Mouse (Mus musculus) Muller cell, postnatal 12 days (primary cell): ENCODE measurements around the gene Bag3.

Experiments
- DNase-seq: peaks from one replicate; pipeline ENCODE4 v3.0.0-alpha.2; 2015; ENCODE audit errors: inconsistent ontology term

The Bag3 gene

GRCm38 (mm10) chr7:128523349-128523961, at the start of gene Bag3:
Gene Bag3 (plus strand): TSS chr7:128523616.
- DNase-seq: peak; percentile 97

DNA sequence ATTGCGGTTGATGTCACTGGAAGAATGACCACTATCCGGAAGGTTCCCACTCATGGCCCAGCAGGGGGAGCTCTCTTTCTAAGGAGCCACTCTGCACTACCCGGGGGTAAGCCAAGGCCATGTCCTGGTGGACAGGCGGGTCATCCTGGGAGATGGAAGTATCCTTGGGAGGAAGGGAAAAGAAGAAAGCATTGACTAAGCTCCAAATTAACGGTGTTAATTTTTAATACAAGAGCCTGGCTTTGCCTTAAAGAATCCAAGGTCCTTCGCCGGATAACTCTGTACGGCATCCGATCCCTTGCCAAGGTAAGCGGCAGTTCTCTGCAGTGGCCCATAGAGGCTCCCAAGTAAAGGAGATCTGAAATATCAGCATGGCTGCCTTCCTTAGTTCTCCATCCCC, 49.1 kb upstream of the Bag3 start:
- peak; percentile 82 for DNase-seq

DNA sequence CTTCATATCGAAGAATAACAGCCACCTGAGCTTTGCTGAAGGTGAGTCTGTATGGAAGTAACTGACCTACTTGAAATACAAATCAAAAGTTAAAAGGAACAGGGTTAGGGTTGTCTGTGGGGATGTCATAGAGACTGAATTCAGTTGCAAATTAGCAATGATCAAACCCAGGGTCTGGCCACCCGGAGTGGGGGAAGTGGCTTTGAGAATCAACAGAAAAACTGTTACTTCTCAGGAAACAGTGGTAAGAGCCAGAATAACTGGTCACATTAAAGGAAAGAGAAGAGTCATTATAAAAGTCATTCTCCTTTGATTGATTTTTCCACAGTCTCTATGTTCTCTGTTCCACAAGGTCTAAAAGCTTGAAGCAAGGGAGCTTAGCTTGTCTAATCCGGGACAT, 34.4 kb upstream of the Bag3 start:
- no peak for DNase-seq

DNA sequence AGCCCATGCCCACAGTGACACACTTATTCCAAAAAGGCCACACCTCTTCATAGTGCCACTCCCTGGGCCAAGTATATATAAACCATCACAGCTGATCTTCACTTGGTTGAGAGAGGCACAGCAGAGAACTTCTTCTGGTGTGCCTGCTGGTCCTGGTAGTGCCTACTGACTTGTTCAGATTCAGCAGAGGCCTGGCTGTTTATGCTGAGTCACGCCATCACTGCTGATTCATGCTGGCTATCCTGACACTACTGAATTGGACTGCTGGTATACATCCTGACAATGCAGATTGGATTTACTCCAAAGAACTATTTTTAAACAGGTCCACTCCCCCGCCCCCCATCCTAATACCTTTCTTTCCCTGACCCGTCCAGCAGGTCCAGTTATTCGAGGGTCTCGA, 28.9 kb upstream of the Bag3 start:
- DNase-seq: no peak

GRCm38 (mm10) chr7:128499801-128500200, 23.6 kb upstream of the Bag3 start:
- no peak for DNase-seq

- DNase-seq: no peak
These were observed 19.3 kb upstream of the Bag3 start for GRCm38 (mm10) chr7:128504091-128504490.

- DNase-seq: no peak
These were observed 11.5 kb upstream of the Bag3 start for GRCm38 (mm10) chr7:128511936-128512335.

GRCm38 (mm10) chr7:128513512-128513911, 9.9 kb upstream of the Bag3 start:
- no peak for DNase-seq

DNA sequence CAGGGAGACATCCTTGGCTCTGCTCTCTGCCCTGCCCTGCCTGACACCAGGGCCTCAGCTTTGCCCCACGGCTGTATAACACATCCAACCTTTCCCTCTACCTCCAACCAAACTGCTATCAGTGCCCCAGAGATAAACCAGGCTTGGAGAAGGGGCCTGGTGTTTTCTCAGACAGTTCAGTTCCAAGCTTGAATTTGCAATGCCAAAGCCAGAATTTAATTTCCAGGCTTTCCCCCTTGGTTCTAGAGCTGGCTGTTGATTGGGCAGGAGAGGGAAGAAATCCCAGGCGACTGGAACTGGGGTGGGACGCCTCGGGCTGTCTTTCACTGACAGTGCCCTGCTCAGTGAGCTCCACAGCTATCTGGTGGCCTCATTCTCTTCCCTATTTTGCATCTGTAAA, 9.1 kb upstream of the Bag3 start:
- DNase-seq: no peak

GRCm38 (mm10) chr7:128516346-128516745, 7.1 kb upstream of the Bag3 start:
- DNase-seq: no peak

DNA sequence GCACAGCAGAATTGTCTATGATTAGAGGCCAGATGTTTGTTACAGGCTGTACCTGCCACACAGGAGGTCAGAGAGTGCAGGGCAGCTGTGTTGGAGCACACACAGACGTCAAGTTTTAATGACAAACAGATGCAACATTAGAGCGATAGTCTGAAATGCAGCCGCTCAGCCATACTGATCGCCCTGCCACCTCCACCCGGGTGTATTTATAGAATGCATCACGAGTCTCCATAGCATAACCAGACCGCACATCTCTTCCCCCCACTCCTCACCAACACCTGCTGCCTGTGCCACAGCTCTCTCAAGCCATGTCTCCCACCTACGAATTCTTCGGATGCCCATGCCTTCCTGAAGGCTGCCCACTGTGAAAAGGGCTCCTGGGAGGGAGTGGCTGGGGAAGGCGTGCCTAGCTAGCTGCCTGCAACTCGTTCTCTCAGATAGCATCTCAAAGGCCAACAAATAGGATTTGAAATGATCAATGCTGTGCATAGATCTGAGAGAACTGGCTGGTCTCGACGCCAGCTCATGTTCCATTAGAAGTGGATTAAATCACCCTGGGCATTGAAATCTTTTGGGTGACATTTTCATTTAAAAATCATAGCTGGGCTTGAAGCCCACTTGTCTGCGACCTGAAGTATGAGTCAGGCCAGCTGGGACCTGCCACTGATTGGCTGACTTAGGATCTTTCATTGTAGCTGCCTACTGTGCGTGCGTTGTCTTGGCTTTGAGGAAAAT, 3.9 kb upstream of the Bag3 start:
- no peak for DNase-seq

DNA sequence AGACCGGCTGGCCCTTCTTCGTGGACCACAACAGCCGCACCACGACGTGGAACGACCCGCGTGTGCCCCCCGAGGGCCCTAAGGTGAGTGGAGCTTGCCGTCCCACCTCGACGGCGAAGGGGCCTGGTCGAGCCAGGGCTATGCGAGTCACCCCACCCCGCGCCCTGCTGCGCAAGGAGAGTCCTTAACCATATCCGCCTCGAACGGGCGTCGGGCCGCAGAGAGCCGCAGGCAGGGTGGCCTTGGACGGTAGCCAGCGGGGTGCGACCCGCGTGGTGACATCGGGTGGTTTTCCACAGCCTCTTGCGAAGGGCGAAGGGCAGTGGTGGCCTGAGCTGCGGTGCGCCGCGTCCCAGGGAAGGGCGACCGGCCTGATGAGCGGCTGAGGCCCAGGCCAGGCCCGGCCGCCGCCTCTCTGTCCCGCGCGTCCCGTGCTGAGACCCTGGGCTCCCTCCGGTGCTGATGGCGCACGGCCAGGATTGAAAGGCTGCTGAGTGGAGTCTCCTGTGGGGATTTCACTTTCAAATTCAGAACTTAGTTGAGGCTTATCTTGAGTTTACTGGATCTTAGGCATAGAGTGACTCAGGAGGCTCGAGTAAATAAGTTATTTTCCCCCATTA, 656 bp downstream of the Bag3 start:
- peak; percentile 86 for DNase-seq

DNA sequence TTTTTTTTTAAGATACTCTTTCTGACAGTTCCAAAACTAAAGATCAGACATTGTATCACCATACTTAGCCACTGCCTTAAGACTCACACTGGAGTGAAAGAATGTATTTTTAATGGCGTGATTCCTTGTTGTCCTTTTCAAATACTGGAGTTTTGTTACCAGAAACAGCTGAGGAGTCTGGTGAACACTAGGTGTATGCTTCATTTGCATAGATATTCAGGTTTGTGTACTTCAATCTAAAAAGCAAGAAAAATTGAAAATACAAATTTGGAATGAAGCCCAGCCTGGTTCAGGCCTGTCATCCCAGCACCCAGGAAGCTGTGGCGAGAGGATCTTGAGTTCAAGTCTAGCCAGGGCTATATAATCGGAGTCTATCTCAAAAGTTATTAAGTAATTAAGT, 1.2 kb downstream of the Bag3 start:
- DNase-seq: no peak

GRCm38 (mm10) chr7:128526611-128527010, 3.2 kb downstream of the Bag3 start:
- DNase-seq: no peak

DNA sequence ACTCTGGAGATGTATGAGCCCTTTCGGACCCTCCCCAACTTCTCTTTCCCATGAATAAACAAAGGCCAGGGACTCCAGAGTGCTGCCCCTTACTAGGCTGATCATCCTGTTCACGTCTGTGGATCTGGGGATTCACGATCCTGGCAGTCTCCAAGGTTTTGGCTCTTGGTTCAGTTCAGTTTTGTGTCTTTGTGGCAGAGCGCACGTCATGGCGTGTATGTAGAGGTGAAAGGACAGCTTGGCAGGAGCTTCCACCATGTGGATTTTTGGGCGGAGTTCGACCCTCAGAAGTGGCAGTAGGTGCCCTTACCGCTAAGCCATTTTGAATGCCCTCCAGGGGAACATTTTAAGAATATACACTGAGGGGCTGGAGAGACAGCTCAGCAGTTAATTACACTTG, 5.2 kb downstream of the Bag3 start:
- DNase-seq: no peak

- DNase-seq: no peak
These were observed 5.7 kb downstream of the Bag3 start for GRCm38 (mm10) chr7:128529126-128529525.

- DNase-seq: peak; percentile 75
These were observed 6.2 kb downstream of the Bag3 start for GRCm38 (mm10) chr7:128529574-128530051.

- DNase-seq: peak; percentile 79
These were observed 7.6 kb downstream of the Bag3 start for GRCm38 (mm10) chr7:128531031-128531430.

DNA sequence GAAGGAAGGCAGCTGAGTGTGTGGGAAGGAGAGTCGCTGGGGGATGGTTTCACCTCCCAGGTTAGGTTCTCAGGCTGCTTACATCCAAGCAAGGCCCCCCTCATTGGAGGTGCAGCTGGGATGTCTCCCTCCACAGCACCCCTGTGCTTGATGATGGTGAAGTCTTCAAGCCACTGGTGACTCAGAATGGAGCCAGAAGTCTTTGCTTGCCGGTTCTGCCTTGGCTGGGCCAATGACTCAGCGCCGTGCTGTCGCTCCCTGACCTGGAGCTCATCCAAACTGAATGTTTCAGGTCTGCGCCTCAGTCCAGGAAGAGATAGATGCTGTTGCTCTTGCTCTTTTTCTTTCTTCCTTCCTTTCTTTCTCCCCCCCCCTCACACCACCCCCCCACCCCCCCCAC, 8.5 kb downstream of the Bag3 start:
- peak; percentile 83 for DNase-seq

DNA sequence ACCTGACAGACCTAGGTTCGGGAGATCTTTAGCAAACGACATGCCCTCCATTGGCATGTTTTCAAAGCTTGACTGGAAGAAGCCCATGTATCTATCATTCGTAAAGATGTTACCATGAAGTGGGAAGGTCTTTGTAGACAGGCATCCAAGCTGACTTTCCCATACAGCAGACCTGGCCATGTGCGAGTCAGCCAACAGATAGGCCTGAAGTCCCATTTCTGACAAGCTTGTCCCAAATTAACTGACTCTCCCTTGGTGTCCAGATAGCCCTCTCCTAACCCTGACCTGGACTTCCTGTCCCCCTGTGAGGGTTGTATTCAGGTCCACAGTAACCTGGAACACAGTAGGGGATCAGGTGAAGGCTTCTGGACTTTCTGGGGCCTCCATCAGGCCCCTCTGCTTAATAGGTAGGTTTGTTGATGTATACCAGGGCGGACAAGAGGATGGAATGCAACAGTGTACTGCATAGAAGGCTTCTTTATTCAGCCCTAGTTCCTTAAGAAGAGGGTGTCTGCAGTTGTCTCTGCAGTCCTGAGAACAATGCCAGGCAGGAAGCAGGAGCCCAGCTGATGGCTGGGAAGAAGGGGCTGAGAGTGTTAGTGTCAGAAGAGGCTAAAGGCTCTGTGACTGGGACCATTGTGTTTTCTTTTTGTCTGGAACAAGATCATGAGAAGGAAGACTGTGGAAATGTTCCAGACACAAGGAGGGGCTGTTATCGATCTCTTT, 9.2 kb downstream of the Bag3 start:
- peak; percentile 37 for DNase-seq

- DNase-seq: peak; percentile 56
These were observed 11.6 kb downstream of the Bag3 start for GRCm38 (mm10) chr7:128534984-128535491.

DNA sequence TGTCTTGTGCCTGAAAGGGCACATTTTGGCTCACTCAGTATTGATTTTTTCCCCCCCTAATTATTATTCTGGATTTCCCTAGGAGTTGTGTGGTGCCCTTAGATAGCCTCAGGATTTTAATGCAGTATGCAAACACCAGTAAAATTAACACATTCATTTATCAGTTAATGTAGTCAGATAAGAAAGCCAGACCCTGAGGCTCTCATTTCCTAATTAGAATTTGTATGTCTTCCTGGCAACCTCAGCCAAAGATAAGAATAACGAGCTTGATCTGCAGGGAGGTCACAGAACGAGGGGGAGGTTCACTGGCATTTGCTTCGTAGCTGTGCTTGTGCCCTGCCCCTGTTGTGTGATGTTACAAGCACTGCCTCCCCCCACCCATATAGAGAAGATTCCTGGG, 12.7 kb downstream of the Bag3 start:
- DNase-seq: no peak
